Mouse (Mus musculus): ENCODE data around the gene Prkci. TPM values are rescaled to one million over a fixed set of nuclear protein-coding genes. Genes with fewer than 3 reads are reported as not detected.

Gene Prkci
- total and polyA plus RNA-seq, 2 experiments: 4.4 to 11.6 TPM

DNA sequence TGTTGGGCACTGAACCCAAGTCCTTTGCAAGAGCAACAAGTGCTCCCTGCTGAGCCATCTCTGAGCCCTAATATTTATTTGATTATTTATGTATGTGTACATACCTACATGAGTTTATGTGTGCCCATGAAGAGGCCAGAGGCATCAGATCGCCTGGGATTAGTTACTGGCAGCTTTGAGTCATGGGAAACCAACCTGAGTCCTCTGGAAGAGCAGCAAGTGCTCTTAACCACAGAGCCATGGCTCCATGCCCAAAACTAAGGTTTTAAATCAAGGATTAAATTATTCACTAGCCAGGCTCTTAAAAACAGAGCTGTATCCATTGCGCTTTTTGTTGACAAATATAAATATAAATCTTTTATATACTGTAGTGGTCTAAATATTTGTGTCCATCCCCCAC, 18.8 kb downstream of the Prkci start:
- WGBS: 97% methylated on average over 2 of the region's 2 CpGs
- TF ChIP-seq CTCF (IDR thresholded peaks at IDR 0.05; ENCODE audit: low read depth, low read length) (no peak), POLR2A (IDR thresholded peaks at IDR 0.05; ENCODE audit: extremely low read depth, insufficient read depth, low read length) (no peak)

DNA sequence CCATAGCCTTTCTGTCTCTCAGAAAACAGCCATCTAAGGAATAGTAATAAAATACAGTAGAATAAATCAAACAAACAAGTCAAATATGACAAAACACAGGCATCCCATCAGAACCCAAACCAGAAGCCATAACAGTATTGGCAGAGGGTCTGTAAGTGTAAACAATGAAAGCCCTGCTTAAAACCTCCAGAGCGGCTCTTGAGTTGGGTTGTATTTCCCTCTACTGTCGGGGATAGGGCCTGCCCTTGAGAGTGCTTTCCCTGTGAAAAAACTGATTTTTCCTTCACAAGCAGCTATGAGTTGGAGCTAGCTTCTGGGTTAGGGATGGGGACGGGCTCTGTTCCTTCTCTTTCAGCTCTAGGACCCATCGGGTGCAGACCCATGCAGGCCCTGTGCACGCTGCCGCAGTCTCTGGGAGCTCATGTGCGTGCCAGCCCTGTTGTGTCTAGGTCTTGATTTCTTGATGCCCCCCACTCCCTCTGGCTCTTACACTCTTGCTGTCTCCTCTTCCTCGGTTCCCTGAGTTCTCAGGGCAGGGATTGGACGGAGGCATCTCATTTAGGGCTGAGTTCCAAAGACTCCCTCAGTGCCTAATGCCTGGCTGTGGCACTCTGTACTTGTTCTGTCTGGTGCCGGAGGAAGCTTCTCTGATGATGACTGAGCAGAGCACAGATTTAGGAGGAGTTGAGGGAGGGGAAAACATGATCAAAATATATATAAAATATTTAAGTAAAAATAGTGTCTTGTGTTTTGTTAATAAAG, 20.3 kb downstream of the Prkci start:
- WGBS: 91% methylated on average over 10 of the region's 10 CpGs
- H3K9ac ChIP-seq (ENCODE audit: low read depth, low read length): no peak overlapping the region
- no peak for TF ChIP-seq CTCF (IDR thresholded peaks at IDR 0.05; ENCODE audit: low read depth, low read length)
- TF ChIP-seq POLR2A (IDR thresholded peaks at IDR 0.05; ENCODE audit: extremely low read depth, insufficient read depth, low read length): no peak
- peaks cover 10% of the 10 kb centered on the region; the same call in 1 of the 2 replicates for H3K79me2 ChIP-seq (ENCODE audit: control insufficient read depth, insufficient read depth, low read length)
- H3K36me3 ChIP-seq (ENCODE audit: control insufficient read depth, insufficient read depth, low read length): peaks cover 4% of the 10 kb centered on the region
- no peaks in the 10 kb centered on the region for H3K27me3 ChIP-seq (ENCODE audit: control insufficient read depth, insufficient read depth, low read length)
- no peak overlapping the region for H3K4me3 ChIP-seq (ENCODE audit: insufficient read depth, low read depth, low read length)
- DNase-seq (ENCODE audit: extremely low read depth, low read depth, low spot score): no peak
- H3K27ac ChIP-seq (replicated peaks; ENCODE audit: insufficient read depth, low read depth, low read length): no peak overlapping the region
- no peaks in the 10 kb centered on the region for H3K4me1 ChIP-seq (ENCODE audit: control insufficient read depth, insufficient read depth, low read length)

More for the DNA sequence above, 18.8 kb downstream of the Prkci start:
- Histone ChIP-seq H3K4me1 (ENCODE audit: control insufficient read depth, insufficient read depth, low read length) (no peaks in the 10 kb centered on the region), H3K27me3 (ENCODE audit: control insufficient read depth, insufficient read depth, low read length) (no peaks in the 10 kb centered on the region), H3K36me3 (ENCODE audit: control insufficient read depth, insufficient read depth, low read length) (no peaks in the 10 kb centered on the region; the same call in 1 of the 2 replicates), H3K79me2 (ENCODE audit: control insufficient read depth, insufficient read depth, low read length) (peaks cover 16% of the 10 kb centered on the region; the same call in 1 of the 2 replicates), H3K27ac (replicated peaks; ENCODE audit: insufficient read depth, low read depth, low read length) (no peak overlapping the region), H3K9ac (ENCODE audit: low read depth, low read length) (no peak overlapping the region), H3K4me3 (ENCODE audit: insufficient read depth, low read depth, low read length) (no peak overlapping the region)
- no peak for DNase-seq (ENCODE audit: extremely low read depth, low read depth, low spot score)

DNA sequence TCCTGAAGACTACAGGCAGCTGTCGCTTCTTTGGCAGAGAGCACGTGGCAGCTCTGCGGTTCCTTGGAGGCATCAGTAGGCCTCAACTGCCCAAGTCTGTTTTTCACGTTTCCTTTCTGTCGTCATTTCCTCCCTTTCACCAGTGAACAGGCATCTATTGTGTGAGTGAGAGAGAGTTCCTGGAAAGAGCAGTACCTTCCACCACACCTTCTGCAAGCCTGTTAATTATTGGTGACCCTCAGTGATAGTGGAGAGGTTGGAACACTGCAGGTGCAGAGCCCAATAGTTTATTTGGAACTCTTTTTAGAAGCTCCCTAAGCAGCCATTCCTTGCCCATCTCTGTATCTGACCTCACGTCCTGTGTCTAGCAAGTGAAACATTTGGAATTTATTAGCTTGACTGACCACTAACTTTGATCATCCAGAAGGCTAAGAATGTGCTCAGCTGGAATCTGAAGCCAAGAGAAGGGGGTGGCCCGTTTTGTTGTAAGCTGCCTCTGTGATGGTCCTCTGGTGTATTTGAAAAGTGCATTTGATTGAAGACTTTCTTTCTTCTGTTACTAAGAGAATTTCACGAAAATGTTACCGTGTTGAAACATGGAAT, 21.1 kb downstream of the Prkci start:
- H3K27me3 ChIP-seq (ENCODE audit: control insufficient read depth, insufficient read depth, low read length): no peaks in the 10 kb centered on the region
- no peak overlapping the region for H3K9ac ChIP-seq (ENCODE audit: low read depth, low read length)
- DNase-seq (ENCODE audit: extremely low read depth, low read depth, low spot score): no peak
- no peak for TF ChIP-seq POLR2A (IDR thresholded peaks at IDR 0.05; ENCODE audit: extremely low read depth, insufficient read depth, low read length)
- no peak for TF ChIP-seq CTCF (IDR thresholded peaks at IDR 0.05; ENCODE audit: low read depth, low read length)
- H3K79me2 ChIP-seq (ENCODE audit: control insufficient read depth, insufficient read depth, low read length): peaks cover 10% of the 10 kb centered on the region; the same call in 1 of the 2 replicates
- no peaks in the 10 kb centered on the region for H3K4me1 ChIP-seq (ENCODE audit: control insufficient read depth, insufficient read depth, low read length)
- peaks cover 4% of the 10 kb centered on the region for H3K36me3 ChIP-seq (ENCODE audit: control insufficient read depth, insufficient read depth, low read length)
- WGBS: 69% methylated on average over 9 of the region's 9 CpGs
- no peak overlapping the region for H3K4me3 ChIP-seq (ENCODE audit: insufficient read depth, low read depth, low read length)
- H3K27ac ChIP-seq (replicated peaks; ENCODE audit: insufficient read depth, low read depth, low read length): no peak overlapping the region

DNA sequence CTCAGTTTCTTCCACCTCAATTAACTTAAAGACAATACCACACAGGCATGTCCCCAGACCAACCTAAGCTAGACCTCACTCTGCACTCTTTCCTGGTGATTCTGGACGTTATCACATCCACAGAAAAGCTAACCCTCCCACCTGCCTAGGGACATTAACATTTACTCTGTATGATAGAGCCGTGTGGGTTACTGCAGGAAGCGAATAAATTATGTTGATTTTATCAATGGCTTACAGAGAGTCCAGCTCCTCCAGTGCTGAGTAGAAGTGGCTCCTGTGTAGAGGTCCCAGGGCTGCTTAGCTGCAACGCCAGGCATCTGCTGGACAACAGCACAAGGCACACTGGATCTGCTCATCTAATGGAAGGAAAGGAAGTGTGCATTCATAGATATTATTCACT, 22.1 kb downstream of the Prkci start:
- Histone ChIP-seq H3K4me1 (ENCODE audit: control insufficient read depth, insufficient read depth, low read length) (no peaks in the 10 kb centered on the region), H3K9ac (ENCODE audit: low read depth, low read length) (no peak overlapping the region), H3K4me3 (ENCODE audit: insufficient read depth, low read depth, low read length) (no peak overlapping the region), H3K27ac (replicated peaks; ENCODE audit: insufficient read depth, low read depth, low read length) (no peak overlapping the region), H3K36me3 (ENCODE audit: control insufficient read depth, insufficient read depth, low read length) (peaks cover 8% of the 10 kb centered on the region), H3K79me2 (ENCODE audit: control insufficient read depth, insufficient read depth, low read length) (peaks cover 10% of the 10 kb centered on the region; the same call in 1 of the 2 replicates), H3K27me3 (ENCODE audit: control insufficient read depth, insufficient read depth, low read length) (no peaks in the 10 kb centered on the region)
- TF ChIP-seq CTCF (IDR thresholded peaks at IDR 0.05; ENCODE audit: low read depth, low read length) (no peak), POLR2A (IDR thresholded peaks at IDR 0.05; ENCODE audit: extremely low read depth, insufficient read depth, low read length) (no peak)
- WGBS: 89% methylated on average over 4 of the region's 4 CpGs
- DNase-seq (ENCODE audit: extremely low read depth, low read depth, low spot score): no peak

DNA sequence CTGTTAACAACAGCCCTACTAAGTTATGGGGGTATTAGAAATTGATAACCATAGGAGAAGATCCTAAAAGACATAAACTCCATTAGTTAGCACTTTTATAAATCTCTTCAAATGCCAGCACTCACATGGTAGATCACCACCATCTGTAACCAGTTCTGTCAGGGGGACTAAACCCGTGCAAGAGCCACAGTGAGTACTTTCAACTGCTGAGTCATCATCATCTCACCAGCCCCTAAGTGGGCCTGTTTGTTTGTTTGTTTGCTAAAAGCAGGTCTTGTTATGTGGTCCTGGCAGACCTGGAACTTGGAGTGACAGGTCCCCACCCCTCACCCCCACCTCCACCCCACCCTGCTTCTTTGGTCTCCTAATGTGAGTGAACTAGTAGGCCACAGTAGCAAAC, 23.7 kb downstream of the Prkci start:
- TF ChIP-seq CTCF (IDR thresholded peaks at IDR 0.05; ENCODE audit: low read depth, low read length) (no peak), POLR2A (IDR thresholded peaks at IDR 0.05; ENCODE audit: extremely low read depth, insufficient read depth, low read length) (no peak)
- Histone ChIP-seq H3K36me3 (ENCODE audit: control insufficient read depth, insufficient read depth, low read length) (peaks cover 8% of the 10 kb centered on the region), H3K4me1 (ENCODE audit: control insufficient read depth, insufficient read depth, low read length) (no peaks in the 10 kb centered on the region), H3K27me3 (ENCODE audit: control insufficient read depth, insufficient read depth, low read length) (no peaks in the 10 kb centered on the region), H3K9ac (ENCODE audit: low read depth, low read length) (no peak overlapping the region), H3K27ac (replicated peaks; ENCODE audit: insufficient read depth, low read depth, low read length) (no peak overlapping the region), H3K4me3 (ENCODE audit: insufficient read depth, low read depth, low read length) (no peak overlapping the region), H3K79me2 (ENCODE audit: control insufficient read depth, insufficient read depth, low read length) (peaks cover 10% of the 10 kb centered on the region; the same call in 1 of the 2 replicates)
- no peak for DNase-seq (ENCODE audit: extremely low read depth, low read depth, low spot score)
- 93% methylated on average over 1 of the region's 1 CpGs for WGBS

All from liver, adult 2 months (tissue).